Mouse (Mus musculus): ENCODE data around the gene Pde1a.

GRCm38 (mm10) chr2:79978992-79979391 lies 150.3 kb downstream of the Pde1a start:
- TF ChIP-seq POLR2A (IDR thresholded peaks at IDR 0.05; ENCODE audit: borderline replicate concordance, extremely low read depth, low read depth, low read length): no peak
- no peak for TF ChIP-seq CTCF (IDR thresholded peaks at IDR 0.05; ENCODE audit: insufficient read depth, low read length)

Data from lung, adult 2 months (tissue).